Mouse (Mus musculus) lung, postnatal 0 days (tissue): ENCODE measurements at regions not wholly inside any gene's neighbourhood (a gene's known extent, or its start where the extent isn't known, plus 50 kb on each side); places are given as distances from the start of the nearest gene placed in this dataset.

Source experiments
- CTCF ChIP-seq: IDR thresholded peaks from 2 replicates; pipeline ENCODE4 v1.5.1; 2016; ENCODE audit warnings: antibody characterized with exemption, mild to moderate bottlenecking
- EP300 ChIP-seq: IDR thresholded peaks from 2 replicates; pipeline ENCODE4 v1.6.1; 2016; ENCODE audit warnings: antibody characterized with exemption, mild to moderate bottlenecking, control low read depth

DNA sequence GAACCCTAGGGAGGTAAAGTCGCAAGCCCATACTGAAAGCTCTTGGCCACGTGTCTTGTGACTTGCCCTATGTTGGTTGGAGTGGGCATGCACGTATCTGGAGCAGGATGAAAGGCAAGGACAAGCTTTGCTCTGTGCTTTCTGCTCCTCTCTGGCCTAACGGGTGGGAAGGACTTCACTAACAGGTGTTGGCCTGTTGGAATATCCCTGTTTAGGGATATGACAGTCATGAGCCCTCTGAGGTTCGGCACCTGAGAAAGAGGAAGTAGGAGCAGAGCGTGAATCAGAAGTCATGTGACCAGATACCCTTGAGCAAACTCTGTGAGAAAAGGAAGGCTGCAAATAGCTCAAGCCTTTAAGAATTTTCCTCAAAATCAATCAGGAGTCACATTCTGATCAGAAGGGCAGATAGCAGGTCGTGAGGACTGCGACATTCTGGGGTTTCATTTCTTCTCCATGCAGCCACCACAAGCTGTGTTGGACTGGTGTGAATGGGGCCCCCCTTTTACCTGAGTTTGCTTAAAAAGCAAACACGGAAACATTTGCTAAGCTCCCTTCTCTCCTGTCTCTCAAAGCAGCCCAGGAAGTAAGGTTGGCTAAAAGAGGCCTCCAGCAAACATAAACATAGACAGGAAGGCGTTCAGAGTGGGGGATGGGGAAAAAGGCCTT is 618.1 kb upstream of the A1bg start:
- TF ChIP-seq CTCF = no peak
- no peak for TF ChIP-seq EP300
